Mouse (Mus musculus) heart, postnatal 0 days (tissue): ENCODE data around the gene Armh3.

ENCODE experiments used
- CTCF ChIP-seq: IDR thresholded peaks from 2 replicates; pipeline ENCODE4 v1.5.1; 2016; ENCODE audit warnings: antibody characterized with exemption, control low read depth, low read depth
- EP300 ChIP-seq: IDR thresholded peaks from 2 replicates; pipeline ENCODE4 v1.6.1; 2016; ENCODE audit warnings: antibody characterized with exemption, low read depth

DNA sequence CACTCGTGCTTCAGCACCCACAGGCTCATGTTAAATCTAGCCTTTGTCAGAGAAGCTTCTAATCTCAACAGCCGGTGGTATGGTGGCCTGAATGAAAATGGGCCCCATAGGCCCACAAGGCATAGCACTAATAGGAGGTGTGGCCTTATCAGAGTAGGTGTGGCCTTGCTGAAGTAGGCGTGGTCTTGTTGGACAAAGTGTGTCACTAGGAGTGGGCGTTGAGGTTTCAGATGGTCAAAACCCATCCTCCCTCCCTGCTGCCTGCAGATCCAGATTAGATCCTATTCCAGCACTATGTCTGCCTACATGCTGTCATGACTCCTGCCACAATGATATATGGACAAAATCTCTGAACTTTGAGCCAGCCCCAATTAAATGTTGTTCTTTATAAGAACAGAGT is 54.5 kb downstream of the Armh3 start:
- TF ChIP-seq EP300 (no peak), CTCF (no peak)
